Mouse (Mus musculus): Measurements from ENCODE around the gene Shh.

The Shh gene

DNA sequence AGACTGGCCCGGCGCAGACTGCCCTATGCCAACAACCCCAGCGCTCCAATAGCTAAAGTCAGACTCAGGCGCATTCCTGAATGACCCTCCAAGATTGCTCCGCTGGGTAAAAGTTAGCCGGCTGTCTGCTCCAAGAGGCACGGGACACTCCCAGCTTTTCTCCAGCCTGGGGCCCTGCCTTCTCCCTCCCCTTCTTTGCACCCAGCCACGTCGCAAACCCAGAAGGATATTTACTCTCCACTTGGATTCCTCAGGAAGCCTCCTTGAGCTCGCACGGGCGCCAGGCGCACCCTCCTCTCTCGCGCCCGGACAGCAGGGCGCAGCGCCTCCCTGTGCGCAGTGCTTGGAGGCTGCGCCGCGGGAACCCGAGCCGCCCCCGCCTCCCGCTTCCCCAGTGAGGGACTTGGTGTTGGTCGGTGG is 8.2 kb downstream of the Shh start:
- no peak for DNase-seq

GRCm38 (mm10) chr5:28457921-28458641 is 9.0 kb downstream of the Shh start:
- no peak for DNase-seq

DNA sequence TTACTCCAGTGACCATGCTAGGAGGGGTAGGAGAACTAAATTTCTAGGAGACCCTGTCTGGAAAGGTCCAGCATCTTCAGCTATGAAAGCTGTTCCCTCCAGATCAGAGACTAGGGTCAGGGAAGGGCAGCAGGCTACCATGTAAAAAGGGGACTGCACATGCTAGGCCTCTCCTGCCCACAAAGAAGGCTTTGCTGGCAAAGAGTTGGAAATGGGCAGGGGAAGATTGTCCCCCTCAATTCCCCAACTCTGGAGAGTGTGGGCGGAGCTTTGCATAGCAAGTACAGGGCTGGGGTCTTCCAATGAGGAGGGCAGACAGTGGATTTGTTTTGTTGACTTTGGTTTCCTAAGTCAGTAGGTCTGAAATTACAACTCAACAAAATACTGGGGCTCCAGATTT is 10.7 kb downstream of the Shh start:
- DNase-seq = no peak

DNA sequence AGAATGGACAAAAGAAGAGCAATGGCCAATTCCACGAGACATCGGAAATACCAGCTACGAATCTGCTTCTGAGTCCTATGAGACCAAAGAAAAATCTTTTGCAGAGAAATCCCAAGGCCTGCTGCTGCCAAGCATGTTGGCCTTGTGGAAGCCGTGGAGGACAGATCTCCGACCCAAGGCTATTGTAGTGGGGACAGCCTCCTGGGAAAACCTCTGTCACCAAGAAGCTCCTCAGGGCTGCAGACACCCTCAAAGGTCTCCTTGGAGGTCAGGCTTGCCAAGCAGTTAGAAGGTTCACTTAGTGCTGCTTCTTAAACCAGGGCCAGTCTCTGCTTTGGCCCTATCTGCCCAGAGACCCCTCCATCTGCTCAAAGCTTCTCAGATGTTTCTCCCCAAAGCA is 11.3 kb downstream of the Shh start:
- no peak for DNase-seq

GRCm38 (mm10) chr5:28454546-28454945 is 12.5 kb downstream of the Shh start:
- no peak for DNase-seq

DNA sequence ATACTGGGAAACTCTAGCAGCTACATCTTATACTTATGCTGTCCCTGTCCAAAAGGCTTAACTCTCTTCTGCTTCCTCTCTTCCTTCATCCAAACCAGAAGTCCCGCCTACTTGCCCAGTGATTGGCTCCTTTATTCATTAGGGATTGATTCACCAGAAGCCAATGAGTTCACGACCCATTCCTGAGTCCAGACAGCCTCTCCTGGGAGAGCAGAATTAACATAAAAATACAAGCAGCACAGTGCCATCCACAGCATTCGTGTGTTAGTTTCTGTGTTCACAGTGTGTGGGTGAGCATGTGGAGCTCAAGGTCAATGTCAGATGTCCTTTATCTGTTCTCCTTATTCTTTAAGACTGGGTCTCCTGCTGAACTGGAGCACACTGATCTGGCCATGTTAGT is 13.5 kb downstream of the Shh start:
- no peak for DNase-seq

GRCm38 (mm10) chr5:28453086-28453485 is 14.0 kb downstream of the Shh start:
- DNase-seq = no peak

- DNase-seq = peak; percentile 76 to 77
These were observed 15.9 kb downstream of the Shh start for GRCm38 (mm10) chr5:28451053-28451638.

- DNase-seq = no peak
These were observed 16.7 kb downstream of the Shh start for GRCm38 (mm10) chr5:28450126-28450890.

- no peak for DNase-seq
These were observed 41.1 kb downstream of the Shh start for GRCm38 (mm10) chr5:28425926-28426325.

GRCm38 (mm10) chr5:28423781-28424180 is 43.3 kb downstream of the Shh start:
- no peak for DNase-seq

- no peak for DNase-seq
These were observed 47.3 kb downstream of the Shh start for GRCm38 (mm10) chr5:28419640-28420265.

DNA sequence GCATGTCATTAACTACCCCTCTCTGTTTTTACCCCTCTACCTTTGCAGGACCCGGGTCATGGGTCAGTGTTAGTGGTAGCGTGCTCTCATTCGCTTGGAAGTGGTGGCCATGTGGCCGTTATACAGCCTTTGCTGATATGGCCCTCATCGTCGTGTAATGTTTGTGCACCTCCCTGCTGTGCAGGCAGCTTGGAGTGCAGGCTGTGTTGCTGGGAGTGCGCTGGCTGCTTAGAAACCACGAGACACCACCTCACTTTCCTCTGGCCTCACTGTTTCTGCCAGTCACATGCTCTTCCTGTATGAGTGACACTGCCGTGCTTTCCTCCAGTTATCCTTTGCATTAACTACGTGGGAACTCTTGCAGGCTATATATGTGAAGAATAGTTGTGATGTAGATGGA is 48.3 kb downstream of the Shh start:
- DNase-seq = no peak

DNA sequence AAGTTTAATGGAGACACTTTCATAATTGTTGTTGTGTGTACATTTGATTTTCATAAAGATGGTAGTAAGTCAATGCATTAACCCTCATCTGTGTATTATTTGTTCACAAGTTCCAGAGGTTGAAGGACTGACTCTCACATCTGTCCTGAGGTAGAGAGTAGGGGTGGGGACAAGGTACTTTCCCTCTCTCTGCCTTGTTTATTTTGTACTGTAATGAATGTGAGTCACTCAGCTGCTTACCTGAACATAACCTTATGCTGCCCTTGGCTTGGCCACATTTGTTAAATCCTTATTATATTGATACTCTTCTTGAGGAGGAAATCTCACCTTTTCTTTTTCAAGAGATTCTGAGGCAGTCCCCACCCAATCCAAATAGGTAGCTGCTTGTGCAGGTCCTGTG is 51.0 kb downstream of the Shh start:
- DNase-seq = no peak

GRCm38 (mm10) chr5:28414076-28414475 is 53.0 kb downstream of the Shh start:
- DNase-seq = no peak

- DNase-seq = no peak
These were observed 53.5 kb downstream of the Shh start for GRCm38 (mm10) chr5:28413533-28413932.

DNA sequence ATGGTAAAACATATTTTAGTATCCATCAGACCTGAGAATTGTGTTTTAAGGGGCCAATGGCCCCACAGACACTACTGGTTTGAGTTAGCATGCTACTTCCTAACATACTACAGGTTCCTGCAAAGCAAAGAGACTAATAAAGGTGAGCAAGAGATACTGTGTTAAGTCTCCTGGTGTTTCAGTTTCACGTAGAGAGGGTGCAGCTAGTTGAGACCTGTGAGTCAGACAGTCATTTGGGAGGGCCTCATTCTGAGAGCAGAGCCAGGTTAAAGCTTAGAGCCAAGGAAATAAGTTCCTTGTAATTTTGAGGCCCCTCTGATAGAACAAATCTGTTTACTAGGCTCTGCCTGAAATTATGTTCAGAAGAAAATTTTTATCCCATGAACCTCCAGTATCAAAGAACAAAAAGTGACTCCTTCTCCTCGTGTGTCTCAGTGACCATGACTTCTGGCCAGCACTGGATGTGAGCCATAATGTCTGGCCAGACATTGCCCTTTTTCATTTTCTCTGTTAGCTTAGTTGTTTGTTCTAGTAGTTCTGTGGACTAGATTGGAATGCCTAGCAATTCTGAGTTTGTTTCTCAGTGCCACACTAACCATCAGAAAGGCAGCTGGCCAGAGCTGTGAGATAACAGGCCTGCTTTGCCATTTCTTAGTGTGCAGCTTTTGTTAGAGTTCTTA is 54.9 kb downstream of the Shh start:
- no peak for DNase-seq

Measured in B cell, adult 2 months (primary cell).